Mouse (Mus musculus) forebrain, embryonic 11.5 days (tissue): ENCODE results near the gene Nipsnap3b. TPM values are rescaled to one million over a fixed set of nuclear protein-coding genes. Genes with fewer than 3 reads are reported as not detected.
A peak's percentile ranks its signal among the peaks of the same experiment; 100 is the strongest.

ENCODE experiments used
- ATAC-seq: fragments of 200-750 bp; cut with Nextera tagmentation; replicated peaks from 2 replicates; pipeline ENCODE4 v1.8.0; 2017; ENCODE audit warnings: moderate TSS enrichment; ENCODE audit not compliant: low FRiP score
- DNase-seq: peaks from one replicate; pipeline ENCODE4 v3.0.0-alpha.2; 2017; ENCODE audit warnings: low spot score
- H3K27ac ChIP-seq: fragments of 300-500 bp; sonication (generic); 2 replicates; pipeline ENCODE4 v1.5.1; 2014; ENCODE audit warnings: low read depth, low read length
- H3K27me3 ChIP-seq: fragments of 300-500 bp; sonication (generic); 2 replicates; pipeline ENCODE4 v1.6.1; 2014; ENCODE audit warnings: mild to moderate bottlenecking, low read length, mixed read lengths; ENCODE audit not compliant: control insufficient read depth, insufficient read depth
- H3K36me3 ChIP-seq: fragments of 300-500 bp; sonication (generic); 2 replicates; pipeline ENCODE4 v1.6.1; 2014; ENCODE audit warnings: mild to moderate bottlenecking, low read length, moderate library complexity, mixed read lengths; ENCODE audit not compliant: control insufficient read depth, insufficient read depth
- H3K4me1 ChIP-seq: fragments of 300-500 bp; sonication (generic); replicated peaks from 2 replicates; pipeline ENCODE4 v1.6.1; 2014; ENCODE audit warnings: low read length, mixed read lengths; ENCODE audit not compliant: control insufficient read depth, insufficient read depth
- H3K4me2 ChIP-seq: fragments of 300-500 bp; sonication (generic); 2 replicates; pipeline ENCODE4 v1.6.1; 2014; ENCODE audit warnings: low read depth, mild to moderate bottlenecking, low read length, moderate library complexity, mixed read lengths; ENCODE audit not compliant: severe bottlenecking
- H3K4me3 ChIP-seq: fragments of 300-500 bp; sonication (generic); 2 replicates; pipeline ENCODE4 v1.5.1; 2014; ENCODE audit warnings: low read depth, low read length
- H3K9ac ChIP-seq: fragments of 300-500 bp; sonication (generic); 2 replicates; pipeline ENCODE4 v1.6.1; 2014; ENCODE audit warnings: low read length
- H3K9me3 ChIP-seq: fragments of 300-500 bp; sonication (generic); 2 replicates; pipeline ENCODE4 v1.6.1; 2016; ENCODE audit warnings: low read length, mixed read lengths; ENCODE audit not compliant: control insufficient read depth
- WGBS: fragments of 180-500 bp; shearing (Covaris S2); extraction: QIAGEN DNeasy Blood & Tissue Kit; methylation state at CpG from one replicate; pipeline ENCODE4 v1.1.7; 2014; 5-methylcytosine and 5-hydroxymethylcytosine counted together
- polyA plus RNA-seq: library from polyadenylated mRNA; unstranded; fragments of >200 nt; fragmentation: Nextera tagmentation; extraction: Ambion mirVana; gene quantifications from 2 replicates; pipeline ENCODE4 v1.2.1, GENCODE M21; 2014

The Nipsnap3b gene
- 82.5 and 86.4 TPM in 2 replicates for polyA plus RNA-seq

DNA sequence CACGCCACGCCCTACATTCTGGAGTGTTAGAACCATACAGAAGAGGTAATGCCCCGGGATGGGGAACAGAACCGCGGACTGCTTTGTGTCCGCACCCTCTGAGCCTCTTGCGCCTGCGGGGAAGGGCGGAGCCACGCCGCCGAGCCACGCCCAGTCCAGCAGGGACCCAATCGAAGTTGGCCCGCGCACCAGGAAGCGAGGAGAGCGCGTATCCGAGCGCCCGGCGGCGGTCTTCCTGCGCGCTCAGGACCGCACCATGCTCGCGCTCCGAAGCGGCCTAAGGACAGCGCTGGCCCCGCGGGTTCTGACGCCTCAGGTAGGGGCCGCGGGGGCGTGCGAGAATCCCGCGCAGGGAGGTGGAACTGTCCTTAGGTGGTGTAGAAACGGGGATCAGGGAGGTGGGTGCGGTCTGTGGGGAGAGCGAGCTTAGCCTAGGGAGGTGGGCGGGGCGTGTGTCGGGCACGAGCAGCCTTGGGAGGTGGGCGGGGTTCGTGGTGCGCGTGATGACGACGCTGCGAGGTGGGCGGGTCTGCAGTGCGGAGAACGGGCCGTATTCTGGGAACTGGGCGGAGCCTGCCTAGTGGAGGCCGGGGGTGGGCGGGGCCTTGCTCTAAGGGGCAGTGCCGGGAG lies at the start of gene Nipsnap3b:
Nipsnap3b (plus strand) TSS at position 149 of the 630 bp plus-strand sequence.
- peaks cover 9% of the 10 kb centered on the region; the same call in 1 of the 2 replicates for H3K36me3 ChIP-seq
- no peaks in the 10 kb centered on the region; the same call in 1 of the 2 replicates for H3K4me1 ChIP-seq
- peak within 1 kb of the TSS; percentile 72 for H3K4me3 ChIP-seq
- DNase-seq: peak; percentile 99
- under 1% methylated on average over 62 of the region's 63 CpGs for WGBS
- peak within 1 kb of the TSS; percentile 52 for H3K4me2 ChIP-seq
- peak within 1 kb of the TSS; percentile 62; the same call in 1 of the 2 replicates for H3K27ac ChIP-seq
- H3K27me3 ChIP-seq: no peaks in the 10 kb centered on the region
- no peaks in the 10 kb centered on the region; the same call in 1 of the 2 replicates for H3K9me3 ChIP-seq
- H3K9ac ChIP-seq: peak within 1 kb of the TSS; percentile 79
- ATAC-seq: peak; percentile 97

GRCm38 (mm10) chr4:52964247-52964646 lies 47.4 kb upstream of the Nipsnap3b start, which contains the start of gene Olfr270:
Gene Olfr270, plus strand, starts transcription at chr4:52964547.
- no peak for DNase-seq
- no peak within 1 kb of the TSS for H3K9ac ChIP-seq
- H3K4me1 ChIP-seq: no peaks in the 10 kb centered on the region
- H3K27me3 ChIP-seq: no peaks in the 10 kb centered on the region
- ATAC-seq: no peak
- H3K4me3 ChIP-seq: no peak within 1 kb of the TSS
- no peak within 1 kb of the TSS for H3K27ac ChIP-seq
- no peaks in the 10 kb centered on the region for H3K9me3 ChIP-seq
- no peak within 1 kb of the TSS for H3K4me2 ChIP-seq
- no peaks in the 10 kb centered on the region for H3K36me3 ChIP-seq

- ATAC-seq: 0 out of 2 replicates have a peak, but pooled peaks have one; percentile 49
- Histone ChIP-seq H3K4me3 (no peak overlapping the region), H3K4me2 (no peak overlapping the region), H3K9ac (no peak overlapping the region), H3K27ac (no peak overlapping the region), H3K36me3 (no peaks in the 10 kb centered on the region), H3K9me3 (no peaks in the 10 kb centered on the region), H3K4me1 (no peaks in the 10 kb centered on the region), H3K27me3 (no peaks in the 10 kb centered on the region)
- DNase-seq: no peak
- 64% methylated on average over 2 of the region's 2 CpGs for WGBS
Measured at GRCm38 (mm10) chr4:52985216-52985615, 26.5 kb upstream of the Nipsnap3b start.

GRCm38 (mm10) chr4:52986266-52986665 lies 25.4 kb upstream of the Nipsnap3b start:
- H3K9ac ChIP-seq: no peak overlapping the region
- H3K4me3 ChIP-seq: no peak overlapping the region
- no peaks in the 10 kb centered on the region for H3K27me3 ChIP-seq
- no peak for ATAC-seq
- no peaks in the 10 kb centered on the region for H3K4me1 ChIP-seq
- no peak overlapping the region for H3K4me2 ChIP-seq
- no peaks in the 10 kb centered on the region for H3K36me3 ChIP-seq
- WGBS: 88% methylated on average over 2 of the region's 2 CpGs
- no peak overlapping the region for H3K27ac ChIP-seq
- H3K9me3 ChIP-seq: no peaks in the 10 kb centered on the region
- DNase-seq: no peak

- Histone ChIP-seq H3K4me1 (no peaks in the 10 kb centered on the region), H3K27me3 (no peaks in the 10 kb centered on the region), H3K9ac (peak within 1 kb of the TSS; percentile 32), H3K27ac (no peak within 1 kb of the TSS), H3K9me3 (no peaks in the 10 kb centered on the region), H3K4me3 (peak within 1 kb of the TSS; percentile 10; the same call in 1 of the 2 replicates), H3K4me2 (peak within 1 kb of the TSS; percentile 35; the same call in 1 of the 2 replicates), H3K36me3 (no peaks in the 10 kb centered on the region)
- ATAC-seq: 0 out of 2 replicates have a peak, but pooled peaks have one; percentile 27
- no peak for DNase-seq
- 33% methylated on average over 12 of the region's 12 CpGs for WGBS
Measured at GRCm38 (mm10) chr4:52989248-52989647, 22.4 kb upstream of the Nipsnap3b start, which contains the start of gene Nipsnap3a. Gene Nipsnap3a, plus strand, starts transcription at chr4:52989272.

- DNase-seq: no peak
- H3K4me3 ChIP-seq: no peak overlapping the region
- H3K36me3 ChIP-seq: no peaks in the 10 kb centered on the region
- H3K4me2 ChIP-seq: no peak overlapping the region
- H3K4me1 ChIP-seq: no peaks in the 10 kb centered on the region
- no peaks in the 10 kb centered on the region for H3K27me3 ChIP-seq
- H3K27ac ChIP-seq: no peak overlapping the region
- no peak overlapping the region for H3K9ac ChIP-seq
- H3K9me3 ChIP-seq: no peaks in the 10 kb centered on the region
- WGBS: 96% methylated on average over 6 of the region's 6 CpGs
- no peak for ATAC-seq
Measured at GRCm38 (mm10) chr4:52999449-52999848, 12.2 kb upstream of the Nipsnap3b start.

DNA sequence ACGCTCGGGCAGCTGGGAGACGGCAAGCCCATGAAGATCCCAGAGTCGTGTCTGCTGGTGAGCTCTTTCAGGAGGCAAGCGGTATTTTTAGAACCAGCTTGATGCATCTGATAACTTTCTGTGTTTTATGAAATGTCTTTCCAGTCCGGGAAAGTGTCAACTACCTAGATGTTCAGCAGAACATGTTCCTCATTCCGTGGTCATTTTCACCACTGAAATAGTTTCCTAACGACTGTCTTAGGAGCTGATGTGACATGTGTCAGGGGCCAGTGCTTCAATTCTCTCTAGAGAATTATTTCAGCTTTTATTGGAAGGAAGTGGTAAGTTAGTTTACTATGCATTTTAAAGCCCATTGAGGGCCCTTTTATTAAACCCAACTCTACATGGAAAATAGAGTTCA lies 11.5 kb upstream of the Nipsnap3b start:
- no peaks in the 10 kb centered on the region for H3K36me3 ChIP-seq
- H3K27ac ChIP-seq: no peak overlapping the region
- DNase-seq (no peak), ATAC-seq (no peak)
- H3K27me3 ChIP-seq: no peaks in the 10 kb centered on the region
- WGBS: 89% methylated on average over 8 of the region's 8 CpGs
- H3K4me3 ChIP-seq: no peak overlapping the region
- H3K9me3 ChIP-seq: no peaks in the 10 kb centered on the region
- H3K4me1 ChIP-seq: no peaks in the 10 kb centered on the region
- no peak overlapping the region for H3K4me2 ChIP-seq
- no peak overlapping the region for H3K9ac ChIP-seq

GRCm38 (mm10) chr4:53009183-53009582 lies 2.5 kb upstream of the Nipsnap3b start:
- WGBS: 69% methylated on average over 4 of the region's 4 CpGs
- H3K4me3 ChIP-seq: no peak overlapping the region

DNA sequence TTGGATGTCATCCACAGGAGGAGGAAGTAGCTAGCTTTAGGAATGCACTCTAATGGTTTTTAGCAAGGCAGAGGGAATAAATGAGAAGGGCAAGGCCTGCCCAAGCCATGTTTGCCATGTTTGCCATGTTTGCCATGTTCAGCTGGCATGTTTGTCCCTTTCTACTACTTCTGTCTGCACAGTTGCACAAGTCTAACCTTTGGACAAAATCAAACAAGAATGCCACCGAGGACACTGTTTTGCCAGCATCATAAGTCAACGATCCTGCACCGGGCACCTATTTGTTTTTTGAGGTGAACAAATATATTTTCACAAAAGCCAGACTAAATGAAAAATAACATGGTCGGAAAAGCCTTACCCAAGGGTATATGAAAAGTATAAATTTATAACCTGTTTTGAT lies 1.8 kb upstream of the Nipsnap3b start:
- Histone ChIP-seq H3K4me2 (no peak overlapping the region), H3K4me3 (no peak overlapping the region), H3K27me3 (no peaks in the 10 kb centered on the region), H3K36me3 (peaks cover under 1% of the 10 kb centered on the region; the same call in 1 of the 2 replicates), H3K4me1 (no peaks in the 10 kb centered on the region; the same call in 1 of the 2 replicates), H3K27ac (no peak overlapping the region), H3K9me3 (no peaks in the 10 kb centered on the region), H3K9ac (no peak overlapping the region)
- DNase-seq (no peak), ATAC-seq (no peak)
- WGBS: 92% methylated on average over 4 of the region's 4 CpGs

More at GRCm38 (mm10) chr4:53009183-53009582, 2.5 kb upstream of the Nipsnap3b start:
- no peak overlapping the region for H3K27ac ChIP-seq
- no peaks in the 10 kb centered on the region for H3K36me3 ChIP-seq
- H3K4me2 ChIP-seq: no peak overlapping the region
- no peaks in the 10 kb centered on the region for H3K27me3 ChIP-seq
- no peaks in the 10 kb centered on the region for H3K9me3 ChIP-seq
- H3K9ac ChIP-seq: no peak overlapping the region
- ATAC-seq: no peak
- no peaks in the 10 kb centered on the region; the same call in 1 of the 2 replicates for H3K4me1 ChIP-seq
- DNase-seq: no peak
